9 mouse cellular contexts compared by ENCODE assay signal in genomic region chr2:5577399-5578129, GRCm38 (mm10).
DNase-seq lines count a peak whose midpoint lies in the region; ATAC-seq and TF ChIP-seq lines count a peak whose summit lies in the region.
"Had no signal": no experiment of that assay in that cellular context is flagged by ENCODE, and none has a peak within 500 bp of the region (broad histone marks: within the 10 kb centered on the region; RNA-seq: fewer than 3 reads in every experiment).

No protein-coding gene starts in this region.

- H3K27me3 ChIP-seq in heart, embryonic 11.5 days (ENCODE audit: control insufficient read depth, insufficient read depth, low read length): no peaks in the 10 kb centered on the region
- no peaks in the 10 kb centered on the region for H3K27me3 ChIP-seq in hindbrain, postnatal 0 days (ENCODE audit: insufficient read depth, low read length)
- no peaks in the 10 kb centered on the region for H3K27me3 ChIP-seq in midbrain, embryonic 15.5 days (replicated peaks)
- H3K27me3 ChIP-seq: heart, embryonic 13.5 days had no signal

- no peaks in the 10 kb centered on the region for H3K9me3 ChIP-seq in heart, embryonic 11.5 days (replicated peaks; ENCODE audit: control insufficient read depth, low read length)
- no peaks in the 10 kb centered on the region for H3K9me3 ChIP-seq in hindbrain, postnatal 0 days (ENCODE audit: low read length)
- H3K9me3 ChIP-seq in midbrain, embryonic 15.5 days: no peaks in the 10 kb centered on the region
- H3K9me3 ChIP-seq: heart, embryonic 13.5 days had no signal

- no peak overlapping the region for H3K9ac ChIP-seq in heart, embryonic 11.5 days (ENCODE audit: low read depth, low read length)
- H3K9ac ChIP-seq in hindbrain, postnatal 0 days (replicated peaks; ENCODE audit: low read length): no peak overlapping the region
- no peak overlapping the region for H3K9ac ChIP-seq in midbrain, embryonic 15.5 days
- H3K9ac ChIP-seq: heart, embryonic 13.5 days had no signal

- H3K4me3 ChIP-seq in heart, embryonic 11.5 days (ENCODE audit: low read depth, low read length): no peak overlapping the region
- H3K4me3 ChIP-seq in hindbrain, postnatal 0 days (ENCODE audit: low read length): no peak overlapping the region
- H3K4me3 ChIP-seq in midbrain, embryonic 15.5 days: no peak overlapping the region
- H3K4me3 ChIP-seq: heart, embryonic 13.5 days had no signal

- TF ChIP-seq CTCF in hindbrain, postnatal 0 days (IDR thresholded peaks at IDR 0.05; ENCODE audit: low read depth): no peak

- H3K27ac ChIP-seq in heart, embryonic 11.5 days (ENCODE audit: low read depth, low read length): no peak overlapping the region
- H3K27ac ChIP-seq in hindbrain, postnatal 0 days: peak overlapping the region; percentile 34; the same call in 1 of the 2 replicates
- 0 out of 2 replicates have a peak overlapping the region, but pooled peaks have one; percentile 9 for H3K27ac ChIP-seq in midbrain, embryonic 15.5 days
- H3K27ac ChIP-seq: heart, embryonic 13.5 days had no signal

- no peak overlapping the region for H3K4me2 ChIP-seq in heart, embryonic 11.5 days
- H3K4me2 ChIP-seq in hindbrain, postnatal 0 days (ENCODE audit: low read depth, low read length): no peak overlapping the region
- no peak overlapping the region for H3K4me2 ChIP-seq in midbrain, embryonic 15.5 days
- H3K4me2 ChIP-seq: heart, embryonic 13.5 days had no signal

- WGBS in heart, embryonic 11.5 days (ENCODE audit: insufficient replicate concordance): 57% methylated on average over 9 of the region's 9 CpGs
- WGBS in hindbrain, postnatal 0 days: 30% methylated on average over 9 of the region's 9 CpGs
- 47% methylated on average over 9 of the region's 9 CpGs for WGBS in midbrain, embryonic 15.5 days

- H3K4me1 ChIP-seq in heart, embryonic 11.5 days (ENCODE audit: control insufficient read depth, insufficient read depth, low read length): 0 out of 2 replicates have a peak, but pooled peaks cover 1% of the 10 kb centered on the region
- H3K4me1 ChIP-seq in hindbrain, postnatal 0 days (ENCODE audit: insufficient read depth, low read length): peaks cover 4% of the 10 kb centered on the region; the same call in 1 of the 2 replicates
- H3K4me1 ChIP-seq in midbrain, embryonic 15.5 days: peaks cover 11% of the 10 kb centered on the region

- no peak for ATAC-seq in heart, embryonic 11.5 days (replicated peaks; ENCODE audit: insufficient number of reproducible peaks, low FRiP score, low TSS enrichment)
- ATAC-seq in hindbrain, postnatal 0 days: peak; percentile 78
- peak; percentile 55 for ATAC-seq in midbrain, embryonic 15.5 days (replicated peaks)

- H3K36me3 ChIP-seq in heart, embryonic 11.5 days (ENCODE audit: control insufficient read depth, insufficient read depth, low read length): no peaks in the 10 kb centered on the region
- no peaks in the 10 kb centered on the region for H3K36me3 ChIP-seq in hindbrain, postnatal 0 days (ENCODE audit: insufficient read depth, low read length)
- H3K36me3 ChIP-seq in midbrain, embryonic 15.5 days (replicated peaks): no peaks in the 10 kb centered on the region
- H3K36me3 ChIP-seq: heart, embryonic 13.5 days had no signal

- peak; percentile 7 for DNase-seq in heart, adult 8-10 months (ENCODE audit: low spot score)
- DNase-seq in cerebellum, adult 9-11 months: peak; percentile 63
- DNase-seq in hindbrain, postnatal 0 days (ENCODE audit: low spot score): peak; percentile 92
- no peak for DNase-seq in spleen, postnatal 14 days (ENCODE audit: low spot score in 2 of 2)
- DNase-seq in left cerebral cortex, adult 9 months (ENCODE audit: low spot score in 2 of 2): no peak
- no peak for DNase-seq in layer of hippocampus, postnatal 14 days (ENCODE audit: low spot score in 2 of 2)

Comparison
In these comparisons a context has a peak if more than half of its experiments do, and no peak if none do; other contexts are left out.
1. DNase-seq: peak in heart, adult 8-10 months (single experiment), cerebellum, adult 9-11 months (single experiment) and hindbrain, postnatal 0 days (single experiment); none in spleen, postnatal 14 days (0 of 2), left cerebral cortex, adult 9 months (0 of 2) and layer of hippocampus, postnatal 14 days (0 of 2).